Mouse (Mus musculus): ENCODE measurements at regions not wholly inside any gene's neighbourhood (a gene's known extent, or its start where the extent isn't known, plus 50 kb on each side); places are given as distances from the start of the nearest gene placed in this dataset.

- Histone ChIP-seq H3K4me3 (ENCODE audit: control insufficient read depth, insufficient read depth, low read length) (no peak overlapping the region), H3K27me3 (ENCODE audit: control insufficient read depth, insufficient read depth, low read length) (no peaks in the 10 kb centered on the region), H3K36me3 (ENCODE audit: control insufficient read depth, insufficient read depth, low read length) (no peaks in the 10 kb centered on the region), H3K27ac (ENCODE audit: control insufficient read depth, insufficient read depth, low read length) (no peak overlapping the region), H3K4me1 (replicated peaks; ENCODE audit: control insufficient read depth, insufficient read depth, low read length) (no peaks in the 10 kb centered on the region)
- no peak for DNase-seq
- TF ChIP-seq POLR2A (IDR thresholded peaks at IDR 0.05; ENCODE audit: control insufficient read depth, extremely low read depth, insufficient read depth, low read length, poor library complexity) (no peak), CTCF (IDR thresholded peaks at IDR 0.05; ENCODE audit: borderline replicate concordance, control insufficient read depth, extremely low read depth, insufficient read depth, low read length, poor library complexity) (no peak)
- 58% methylated on average over 7 of the region's 7 CpGs for WGBS
Observed at GRCm38 (mm10) chr14:72807286-72807685, 97.5 kb upstream of the Fndc3a start.

GRCm38 (mm10) chr14:72806598-72806997 is 96.8 kb upstream of the Fndc3a start:
- DNase-seq: no peak
- no peak for TF ChIP-seq CTCF (IDR thresholded peaks at IDR 0.05; ENCODE audit: borderline replicate concordance, control insufficient read depth, extremely low read depth, insufficient read depth, low read length, poor library complexity)
- no peak for TF ChIP-seq POLR2A (IDR thresholded peaks at IDR 0.05; ENCODE audit: control insufficient read depth, extremely low read depth, insufficient read depth, low read length, poor library complexity)

DNA sequence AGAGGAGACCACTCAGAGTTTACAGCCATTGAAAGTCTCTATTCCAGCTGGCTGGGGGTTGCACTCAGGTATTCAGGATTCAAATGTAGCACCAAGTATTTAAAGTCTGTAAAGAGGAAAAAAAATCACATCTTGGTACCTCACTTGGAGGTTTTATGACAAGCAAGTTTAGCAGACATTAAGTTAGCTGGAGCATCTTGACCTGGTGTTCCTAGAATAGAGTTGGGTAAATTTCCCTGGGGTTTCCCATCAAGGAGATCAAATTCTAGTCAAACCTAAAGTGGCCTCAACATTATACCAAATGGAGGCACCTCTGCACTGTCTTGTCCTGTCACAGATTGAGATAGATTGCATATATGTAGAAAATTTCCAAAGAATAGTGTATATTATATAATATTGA is 93.8 kb upstream of the Fndc3a start:
- Histone ChIP-seq H3K36me3 (ENCODE audit: control insufficient read depth, insufficient read depth, low read length) (no peaks in the 10 kb centered on the region), H3K27me3 (ENCODE audit: control insufficient read depth, insufficient read depth, low read length) (no peaks in the 10 kb centered on the region), H3K4me3 (ENCODE audit: control insufficient read depth, insufficient read depth, low read length) (no peak overlapping the region), H3K27ac (ENCODE audit: control insufficient read depth, insufficient read depth, low read length) (no peak overlapping the region), H3K4me1 (replicated peaks; ENCODE audit: control insufficient read depth, insufficient read depth, low read length) (no peaks in the 10 kb centered on the region)
- DNase-seq: no peak
- TF ChIP-seq CTCF (IDR thresholded peaks at IDR 0.05; ENCODE audit: borderline replicate concordance, control insufficient read depth, extremely low read depth, insufficient read depth, low read length, poor library complexity): no peak
- no peak for TF ChIP-seq POLR2A (IDR thresholded peaks at IDR 0.05; ENCODE audit: control insufficient read depth, extremely low read depth, insufficient read depth, low read length, poor library complexity)

More at GRCm38 (mm10) chr14:72806598-72806997, 96.8 kb upstream of the Fndc3a start:
- no peak overlapping the region for H3K4me3 ChIP-seq (ENCODE audit: control insufficient read depth, insufficient read depth, low read length)
- no peaks in the 10 kb centered on the region for H3K36me3 ChIP-seq (ENCODE audit: control insufficient read depth, insufficient read depth, low read length)
- no peak overlapping the region for H3K27ac ChIP-seq (ENCODE audit: control insufficient read depth, insufficient read depth, low read length)
- no peaks in the 10 kb centered on the region for H3K27me3 ChIP-seq (ENCODE audit: control insufficient read depth, insufficient read depth, low read length)
- no peaks in the 10 kb centered on the region for H3K4me1 ChIP-seq (replicated peaks; ENCODE audit: control insufficient read depth, insufficient read depth, low read length)
- 97% methylated on average over 6 of the region's 6 CpGs for WGBS

DNA sequence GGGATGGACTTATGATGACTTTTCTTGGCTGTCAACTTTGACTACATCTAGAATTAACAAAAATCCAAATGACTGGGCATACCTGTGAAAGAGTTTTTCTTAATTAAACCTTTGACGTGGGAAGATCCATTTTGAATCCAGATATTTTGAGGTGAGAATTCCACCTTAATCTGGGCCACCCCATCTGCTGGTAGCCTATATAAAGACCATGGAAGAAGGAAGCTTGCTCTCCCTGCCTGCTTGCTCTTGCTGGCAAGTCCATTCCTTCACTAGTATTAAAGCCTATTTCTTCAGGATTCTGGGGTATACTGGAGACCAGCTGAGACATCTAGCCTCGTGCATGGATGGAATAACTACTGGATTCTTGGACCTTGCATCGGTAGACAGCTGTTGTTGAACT is 80.9 kb upstream of the Fndc3a start:
- Histone ChIP-seq H3K27ac (ENCODE audit: control insufficient read depth, insufficient read depth, low read length) (no peak overlapping the region), H3K27me3 (ENCODE audit: control insufficient read depth, insufficient read depth, low read length) (no peaks in the 10 kb centered on the region), H3K4me3 (ENCODE audit: control insufficient read depth, insufficient read depth, low read length) (no peak overlapping the region), H3K36me3 (ENCODE audit: control insufficient read depth, insufficient read depth, low read length) (no peaks in the 10 kb centered on the region), H3K4me1 (replicated peaks; ENCODE audit: control insufficient read depth, insufficient read depth, low read length) (no peaks in the 10 kb centered on the region)
- DNase-seq: no peak
- TF ChIP-seq CTCF (IDR thresholded peaks at IDR 0.05; ENCODE audit: borderline replicate concordance, control insufficient read depth, extremely low read depth, insufficient read depth, low read length, poor library complexity): no peak
- TF ChIP-seq POLR2A (IDR thresholded peaks at IDR 0.05; ENCODE audit: control insufficient read depth, extremely low read depth, insufficient read depth, low read length, poor library complexity): no peak
- 89% methylated on average over 3 of the region's 3 CpGs for WGBS

DNA sequence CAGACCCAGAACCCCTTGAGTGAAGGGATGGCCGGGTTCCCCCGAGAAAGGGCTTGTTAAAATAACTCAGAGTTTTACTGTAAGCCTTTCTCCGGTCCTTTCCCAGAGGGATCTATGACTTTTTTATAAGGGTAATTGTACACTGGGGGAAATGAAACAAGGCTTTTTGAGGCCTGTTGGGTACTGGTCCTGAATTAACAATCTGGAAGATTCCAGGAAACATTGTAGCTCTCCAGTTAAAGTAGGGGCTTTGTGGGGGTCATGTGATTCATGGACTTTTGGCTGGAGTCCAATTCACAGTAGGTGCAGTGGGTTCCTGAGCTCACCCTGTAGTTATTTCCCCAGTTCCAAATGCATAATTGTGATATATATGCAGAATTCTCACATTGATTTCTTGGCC is 77.1 kb upstream of the Fndc3a start:
- H3K4me3 ChIP-seq (ENCODE audit: control insufficient read depth, insufficient read depth, low read length): no peak overlapping the region
- 97% methylated on average over 3 of the region's 3 CpGs for WGBS
- TF ChIP-seq POLR2A (IDR thresholded peaks at IDR 0.05; ENCODE audit: control insufficient read depth, extremely low read depth, insufficient read depth, low read length, poor library complexity) (no peak), CTCF (IDR thresholded peaks at IDR 0.05; ENCODE audit: borderline replicate concordance, control insufficient read depth, extremely low read depth, insufficient read depth, low read length, poor library complexity) (no peak)
- H3K4me1 ChIP-seq (replicated peaks; ENCODE audit: control insufficient read depth, insufficient read depth, low read length): no peaks in the 10 kb centered on the region
- H3K27me3 ChIP-seq (ENCODE audit: control insufficient read depth, insufficient read depth, low read length): no peaks in the 10 kb centered on the region
- H3K27ac ChIP-seq (ENCODE audit: control insufficient read depth, insufficient read depth, low read length): no peak overlapping the region
- DNase-seq: no peak
- H3K36me3 ChIP-seq (ENCODE audit: control insufficient read depth, insufficient read depth, low read length): no peaks in the 10 kb centered on the region

DNA sequence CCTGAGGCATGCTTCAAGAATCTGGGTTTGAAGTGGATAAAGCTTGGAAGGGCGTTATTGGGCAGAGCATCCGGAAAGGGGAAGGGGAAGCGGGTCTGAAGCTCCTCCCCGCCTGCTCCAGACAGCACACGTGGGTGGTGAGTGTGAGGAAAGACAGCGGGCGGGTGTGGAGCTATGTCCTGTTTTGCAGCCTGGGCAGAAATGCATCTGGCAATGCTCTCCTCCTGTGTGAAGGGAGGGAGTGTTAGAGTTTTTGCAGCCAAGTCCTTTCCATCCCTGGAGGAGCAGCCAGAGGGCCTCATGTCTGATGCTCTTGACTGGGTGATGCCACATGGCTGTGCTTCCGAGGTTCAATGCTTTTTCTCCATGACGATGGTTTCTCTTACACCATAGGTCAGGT is 73.4 kb upstream of the Fndc3a start:
- no peak for DNase-seq
- no peak overlapping the region for H3K4me3 ChIP-seq (ENCODE audit: control insufficient read depth, insufficient read depth, low read length)

DNA sequence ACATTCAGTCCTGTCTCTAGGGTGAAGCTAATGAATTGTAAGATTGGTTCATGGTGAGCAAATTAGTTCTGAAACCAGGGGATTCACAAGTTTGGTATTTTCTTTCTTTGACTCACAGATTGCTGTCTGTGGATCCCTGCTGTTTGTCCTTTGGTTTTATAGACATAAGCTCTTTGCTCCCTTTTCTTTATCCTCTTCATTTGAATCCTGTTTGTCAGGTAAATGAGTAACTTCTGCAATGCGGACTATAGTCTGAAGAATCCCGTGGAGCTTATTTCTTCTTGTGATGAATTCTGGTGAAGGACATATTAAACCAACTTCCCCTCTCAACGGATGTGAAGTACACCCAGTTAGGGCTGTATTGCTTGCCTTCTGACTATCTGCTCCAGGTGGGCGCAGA is 69.6 kb upstream of the Fndc3a start:
- Histone ChIP-seq H3K27ac (ENCODE audit: control insufficient read depth, insufficient read depth, low read length) (no peak overlapping the region), H3K36me3 (ENCODE audit: control insufficient read depth, insufficient read depth, low read length) (no peaks in the 10 kb centered on the region), H3K27me3 (ENCODE audit: control insufficient read depth, insufficient read depth, low read length) (no peaks in the 10 kb centered on the region), H3K4me1 (replicated peaks; ENCODE audit: control insufficient read depth, insufficient read depth, low read length) (no peaks in the 10 kb centered on the region), H3K4me3 (ENCODE audit: control insufficient read depth, insufficient read depth, low read length) (no peak overlapping the region)
- 91% methylated on average over 4 of the region's 4 CpGs for WGBS
- no peak for TF ChIP-seq POLR2A (IDR thresholded peaks at IDR 0.05; ENCODE audit: control insufficient read depth, extremely low read depth, insufficient read depth, low read length, poor library complexity)
- no peak for TF ChIP-seq CTCF (IDR thresholded peaks at IDR 0.05; ENCODE audit: borderline replicate concordance, control insufficient read depth, extremely low read depth, insufficient read depth, low read length, poor library complexity)
- no peak for DNase-seq

More for the DNA sequence above, 73.4 kb upstream of the Fndc3a start:
- no peak overlapping the region for H3K27ac ChIP-seq (ENCODE audit: control insufficient read depth, insufficient read depth, low read length)
- H3K27me3 ChIP-seq (ENCODE audit: control insufficient read depth, insufficient read depth, low read length): no peaks in the 10 kb centered on the region
- TF ChIP-seq CTCF (IDR thresholded peaks at IDR 0.05; ENCODE audit: borderline replicate concordance, control insufficient read depth, extremely low read depth, insufficient read depth, low read length, poor library complexity): no peak
- TF ChIP-seq POLR2A (IDR thresholded peaks at IDR 0.05; ENCODE audit: control insufficient read depth, extremely low read depth, insufficient read depth, low read length, poor library complexity): no peak
- WGBS: 63% methylated on average over 9 of the region's 9 CpGs
- no peaks in the 10 kb centered on the region for H3K4me1 ChIP-seq (replicated peaks; ENCODE audit: control insufficient read depth, insufficient read depth, low read length)
- H3K36me3 ChIP-seq (ENCODE audit: control insufficient read depth, insufficient read depth, low read length): no peaks in the 10 kb centered on the region
